Mouse (Mus musculus) embryonic facial prominence, embryonic 13.5 days (tissue): ENCODE data around the gene 1500009C09Rik. TPM values are rescaled to one million over a fixed set of nuclear protein-coding genes. Genes with fewer than 3 reads are reported as not detected.

Source experiments
- ATAC-seq: fragments of 200-750 bp; cut with Nextera tagmentation; 2 replicates; pipeline ENCODE4 v1.8.0; 2017; ENCODE audit warnings: low read depth; ENCODE audit not compliant: insufficient number of reproducible peaks, insufficient read depth, low FRiP score, low TSS enrichment
- H3K27ac ChIP-seq: fragments of 300-500 bp; sonication (generic); 2 replicates; pipeline ENCODE4 v1.5.1; 2015; ENCODE audit warnings: moderate library complexity, mild to moderate bottlenecking, inconsistent platforms
- H3K27me3 ChIP-seq: fragments of 300-500 bp; sonication (generic); 2 replicates; pipeline ENCODE4 v1.6.1; 2015; ENCODE audit warnings: mild to moderate bottlenecking, inconsistent platforms
- H3K36me3 ChIP-seq: fragments of 300-500 bp; sonication (generic); 2 replicates; pipeline ENCODE4 v1.6.1; 2015; ENCODE audit warnings: mild to moderate bottlenecking, inconsistent platforms
- H3K4me1 ChIP-seq: fragments of 300-500 bp; sonication (generic); 2 replicates; pipeline ENCODE4 v1.6.1; 2015; ENCODE audit warnings: inconsistent platforms
- H3K4me2 ChIP-seq: fragments of 300-500 bp; sonication (generic); 2 replicates; pipeline ENCODE4 v1.6.1; 2015; ENCODE audit warnings: moderate library complexity, mild to moderate bottlenecking, inconsistent platforms
- H3K4me3 ChIP-seq: fragments of 300-500 bp; sonication (generic); 2 replicates; pipeline ENCODE4 v1.5.1; 2015; ENCODE audit warnings: mild to moderate bottlenecking, inconsistent platforms
- H3K9ac ChIP-seq: fragments of 300-500 bp; sonication (generic); 2 replicates; pipeline ENCODE4 v1.6.1; 2015; ENCODE audit warnings: mild to moderate bottlenecking, inconsistent platforms
- H3K9me3 ChIP-seq: fragments of 300-500 bp; sonication (generic); 2 replicates; pipeline ENCODE4 v1.6.1; 2016; ENCODE audit warnings: inconsistent platforms
- WGBS: fragments of 180-500 bp; shearing (Covaris S2); methylation state at CpG from one replicate; pipeline ENCODE4 v1.1.7; 2015; ENCODE audit warnings: mixed read lengths; 5-methylcytosine and 5-hydroxymethylcytosine counted together
- polyA plus RNA-seq: library from polyadenylated mRNA; unstranded; fragments of >200 nt; fragmentation: Nextera tagmentation; extraction: Ambion mirVana; gene quantifications from 2 replicates; pipeline ENCODE4 v1.2.1, GENCODE M21; 2015

The 1500009C09Rik gene
- polyA plus RNA-seq: 0.17 TPM in 1 of 2 replicates, not detected in the other

GRCm38 (mm10) chr15:82252097-82252496, at the start of gene 1500009C09Rik:
Gene 1500009C09Rik (plus strand): TSS chr15:82252397.
- Histone ChIP-seq H3K9ac (no peak within 1 kb of the TSS), H3K9me3 (no peaks in the 10 kb centered on the region), H3K27me3 (peaks cover 13% of the 10 kb centered on the region; the same call in 1 of the 2 replicates), H3K4me2 (no peak within 1 kb of the TSS), H3K4me3 (no peak within 1 kb of the TSS), H3K36me3 (no peaks in the 10 kb centered on the region), H3K27ac (no peak within 1 kb of the TSS), H3K4me1 (peaks cover 7% of the 10 kb centered on the region; the same call in 1 of the 2 replicates)
- ATAC-seq: no peak
- WGBS: 83% methylated on average over 6 of the region's 6 CpGs

DNA sequence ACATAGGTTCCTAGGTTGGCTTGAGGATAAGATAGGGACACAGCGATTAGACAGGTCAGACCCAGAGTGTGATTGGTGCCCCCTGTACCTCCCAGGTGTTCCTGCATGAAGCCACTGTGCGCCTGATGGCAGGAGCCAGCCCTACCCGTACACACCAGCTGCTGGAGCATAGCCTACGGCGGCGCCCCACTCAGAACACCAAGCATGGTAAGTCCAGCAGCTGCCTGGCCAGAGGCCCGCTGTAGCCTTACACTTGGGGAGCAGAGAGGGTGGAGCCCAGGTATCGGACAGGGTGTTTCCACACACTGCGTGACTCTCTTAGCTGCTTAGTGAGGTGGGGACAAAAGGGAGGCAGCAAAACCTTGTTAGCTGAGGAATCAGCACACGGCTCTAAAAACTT, 49.1 kb upstream of the 1500009C09Rik start:
- H3K36me3 ChIP-seq: peaks cover 80% of the 10 kb centered on the region
- peaks cover 43% of the 10 kb centered on the region for H3K27me3 ChIP-seq
- no peak overlapping the region for H3K4me2 ChIP-seq
- H3K9me3 ChIP-seq: no peaks in the 10 kb centered on the region
- WGBS: 91% methylated on average over 10 of the region's 10 CpGs
- H3K27ac ChIP-seq: no peak overlapping the region
- ATAC-seq: no peak
- H3K9ac ChIP-seq: no peak overlapping the region
- no peak overlapping the region for H3K4me3 ChIP-seq
- peaks cover 19% of the 10 kb centered on the region for H3K4me1 ChIP-seq

- ATAC-seq: no peak
- H3K9me3 ChIP-seq: no peaks in the 10 kb centered on the region
- no peak overlapping the region for H3K4me3 ChIP-seq
- peaks cover 50% of the 10 kb centered on the region for H3K27me3 ChIP-seq
- peaks cover 19% of the 10 kb centered on the region for H3K4me1 ChIP-seq
- peaks cover 73% of the 10 kb centered on the region for H3K36me3 ChIP-seq
- no peak overlapping the region for H3K4me2 ChIP-seq
- no peak overlapping the region for H3K9ac ChIP-seq
- no peak overlapping the region for H3K27ac ChIP-seq
- 72% methylated on average over 20 of the region's 20 CpGs for WGBS
Measured at GRCm38 (mm10) chr15:82203611-82204351, 48.4 kb upstream of the 1500009C09Rik start.

- ATAC-seq: no peak
- peaks cover 60% of the 10 kb centered on the region for H3K27me3 ChIP-seq
- WGBS: 61% methylated on average over 10 of the region's 10 CpGs
Measured at GRCm38 (mm10) chr15:82204680-82205371, 47.4 kb upstream of the 1500009C09Rik start.

GRCm38 (mm10) chr15:82206365-82207104, 45.7 kb upstream of the 1500009C09Rik start:
- Histone ChIP-seq H3K9me3 (no peaks in the 10 kb centered on the region), H3K4me1 (peaks cover 27% of the 10 kb centered on the region), H3K27me3 (peaks cover 77% of the 10 kb centered on the region), H3K27ac (no peak overlapping the region), H3K4me2 (no peak overlapping the region), H3K9ac (no peak overlapping the region), H3K4me3 (no peak overlapping the region), H3K36me3 (peaks cover 47% of the 10 kb centered on the region)
- ATAC-seq: no peak
- 52% methylated on average over 9 of the region's 9 CpGs for WGBS

More at GRCm38 (mm10) chr15:82204680-82205371, 47.4 kb upstream of the 1500009C09Rik start:
- Histone ChIP-seq H3K27ac (no peak overlapping the region), H3K4me2 (no peak overlapping the region), H3K9me3 (no peaks in the 10 kb centered on the region), H3K4me1 (peaks cover 19% of the 10 kb centered on the region), H3K9ac (no peak overlapping the region), H3K4me3 (no peak overlapping the region), H3K36me3 (peaks cover 62% of the 10 kb centered on the region)

DNA sequence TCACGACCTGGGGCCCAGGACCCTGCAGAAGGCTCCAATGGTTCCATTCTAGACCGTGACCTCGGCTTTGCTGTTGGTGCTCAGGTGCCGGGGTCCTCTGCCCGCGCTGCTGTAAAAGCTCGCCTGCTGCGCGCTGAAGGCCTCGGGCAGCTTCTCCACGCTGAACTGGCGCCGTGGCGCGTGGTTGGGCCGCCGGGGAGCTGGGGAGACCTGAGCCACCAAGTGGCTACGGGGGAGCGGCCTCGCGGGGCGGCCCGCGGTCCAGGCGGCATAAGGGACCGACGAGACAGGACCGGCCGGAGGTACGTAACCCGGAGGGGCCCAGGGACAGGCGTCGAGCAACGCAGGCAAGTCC, 45.1 kb upstream of the 1500009C09Rik start:
- Histone ChIP-seq H3K27ac (no peak overlapping the region), H3K4me2 (no peak overlapping the region), H3K9me3 (no peaks in the 10 kb centered on the region), H3K27me3 (peaks cover 83% of the 10 kb centered on the region), H3K36me3 (peaks cover 41% of the 10 kb centered on the region), H3K4me1 (peaks cover 33% of the 10 kb centered on the region), H3K4me3 (peak overlapping the region; percentile 9; the same call in 1 of the 2 replicates), H3K9ac (no peak overlapping the region)
- 9% methylated on average over 34 of the region's 34 CpGs for WGBS
- ATAC-seq: no peak

DNA sequence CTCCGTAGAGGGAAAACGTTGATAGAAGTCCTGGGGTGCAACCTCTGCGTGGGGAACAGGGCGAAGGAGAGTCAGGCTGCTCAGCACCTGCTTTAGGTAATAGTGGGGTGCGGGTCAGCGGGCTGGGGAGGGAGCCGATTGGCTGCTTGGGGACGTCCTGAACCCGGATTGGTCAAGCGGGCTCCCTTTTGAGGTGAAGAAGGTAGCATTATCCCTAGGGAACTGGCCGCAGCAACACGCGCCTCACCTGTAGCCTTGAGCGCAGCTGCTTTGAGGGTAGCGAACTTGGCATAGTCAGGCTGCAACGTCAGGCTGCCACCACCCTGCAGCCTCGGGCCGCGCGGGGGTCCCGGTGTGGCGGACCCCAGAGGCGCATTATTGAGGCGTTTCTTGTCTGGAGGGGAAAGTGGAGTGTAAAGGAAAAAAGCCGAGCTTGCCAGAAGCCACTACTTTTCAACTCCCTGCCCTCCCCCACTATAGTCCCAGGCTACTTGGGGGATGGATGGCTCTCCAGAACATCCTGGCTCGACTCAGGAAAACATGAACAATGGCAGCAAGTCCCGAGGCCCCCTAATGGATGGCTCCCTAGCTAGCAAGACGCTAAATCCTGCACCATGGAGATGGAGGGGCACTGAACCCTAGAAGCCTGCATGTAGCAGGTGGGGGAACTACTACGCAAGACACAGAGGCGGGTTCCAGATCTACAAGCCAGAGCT, 44.5 kb upstream of the 1500009C09Rik start:
- 16% methylated on average over 30 of the region's 30 CpGs for WGBS
- Histone ChIP-seq H3K4me3 (peak overlapping the region; percentile 9; the same call in 1 of the 2 replicates), H3K9ac (no peak overlapping the region), H3K27me3 (peaks cover 88% of the 10 kb centered on the region), H3K4me1 (peaks cover 39% of the 10 kb centered on the region), H3K9me3 (no peaks in the 10 kb centered on the region), H3K27ac (no peak overlapping the region), H3K36me3 (peaks cover 36% of the 10 kb centered on the region), H3K4me2 (no peak overlapping the region)
- ATAC-seq: no peak

- H3K9me3 ChIP-seq: no peaks in the 10 kb centered on the region
- no peak for ATAC-seq
- H3K9ac ChIP-seq: no peak overlapping the region
- H3K36me3 ChIP-seq: peaks cover 29% of the 10 kb centered on the region
- no peak overlapping the region for H3K4me3 ChIP-seq
- H3K27ac ChIP-seq: no peak overlapping the region
- 84% methylated on average over 8 of the region's 8 CpGs for WGBS
- H3K27me3 ChIP-seq: peaks cover 95% of the 10 kb centered on the region
- H3K4me2 ChIP-seq: no peak overlapping the region
- peaks cover 41% of the 10 kb centered on the region for H3K4me1 ChIP-seq
Measured at GRCm38 (mm10) chr15:82208307-82208706, 43.9 kb upstream of the 1500009C09Rik start.

- H3K27me3 ChIP-seq: peaks cover 98% of the 10 kb centered on the region
- peaks cover 18% of the 10 kb centered on the region for H3K36me3 ChIP-seq
- no peak overlapping the region for H3K4me3 ChIP-seq
- H3K9me3 ChIP-seq: no peaks in the 10 kb centered on the region
- peaks cover 41% of the 10 kb centered on the region for H3K4me1 ChIP-seq
- WGBS: 78% methylated on average over 13 of the region's 13 CpGs
- no peak overlapping the region for H3K27ac ChIP-seq
- no peak overlapping the region for H3K4me2 ChIP-seq
- no peak for ATAC-seq
- no peak overlapping the region for H3K9ac ChIP-seq
Measured at GRCm38 (mm10) chr15:82209295-82210050, 42.7 kb upstream of the 1500009C09Rik start.

- Histone ChIP-seq H3K9me3 (no peaks in the 10 kb centered on the region), H3K4me2 (no peak overlapping the region), H3K4me3 (no peak overlapping the region), H3K27me3 (peaks cover 98% of the 10 kb centered on the region), H3K9ac (no peak overlapping the region), H3K27ac (no peak overlapping the region), H3K4me1 (peaks cover 46% of the 10 kb centered on the region), H3K36me3 (peaks cover 5% of the 10 kb centered on the region)
- no peak for ATAC-seq
- WGBS: 32% methylated on average over 1 of the region's 1 CpGs
Measured at GRCm38 (mm10) chr15:82210801-82211200, 41.4 kb upstream of the 1500009C09Rik start.
